Mouse (Mus musculus) forelimb bud, embryonic 11.5 days (tissue): ENCODE measurements around the gene Pard3b.
A peak's percentile ranks its signal among the peaks of the same experiment; 100 is the strongest.

Experiments used
- DNase-seq: peaks from one replicate; pipeline ENCODE4 v3.0.0-alpha.2; 2012; ENCODE audit warnings: low read depth, low spot score

The Pard3b gene

DNA sequence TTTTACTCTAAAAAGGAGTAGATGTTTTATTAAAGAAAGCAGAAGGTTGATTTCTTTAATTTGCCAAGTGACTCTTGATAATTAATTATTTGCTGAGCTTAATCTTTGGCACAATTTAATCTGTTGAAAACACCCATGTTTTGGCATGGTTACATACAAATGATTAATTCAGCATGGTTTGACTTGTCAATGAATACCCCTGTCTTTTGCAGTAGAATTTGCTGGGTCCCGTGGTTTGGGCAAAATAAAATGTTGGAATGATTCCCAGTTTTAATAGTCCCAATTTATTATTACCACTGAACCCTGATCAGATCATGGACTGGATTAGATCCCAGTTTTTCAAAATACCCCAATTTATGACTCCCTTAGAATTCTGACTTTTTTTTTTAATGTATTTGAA is 808.2 kb downstream of the Pard3b start:
- DNase-seq = no peak

DNA sequence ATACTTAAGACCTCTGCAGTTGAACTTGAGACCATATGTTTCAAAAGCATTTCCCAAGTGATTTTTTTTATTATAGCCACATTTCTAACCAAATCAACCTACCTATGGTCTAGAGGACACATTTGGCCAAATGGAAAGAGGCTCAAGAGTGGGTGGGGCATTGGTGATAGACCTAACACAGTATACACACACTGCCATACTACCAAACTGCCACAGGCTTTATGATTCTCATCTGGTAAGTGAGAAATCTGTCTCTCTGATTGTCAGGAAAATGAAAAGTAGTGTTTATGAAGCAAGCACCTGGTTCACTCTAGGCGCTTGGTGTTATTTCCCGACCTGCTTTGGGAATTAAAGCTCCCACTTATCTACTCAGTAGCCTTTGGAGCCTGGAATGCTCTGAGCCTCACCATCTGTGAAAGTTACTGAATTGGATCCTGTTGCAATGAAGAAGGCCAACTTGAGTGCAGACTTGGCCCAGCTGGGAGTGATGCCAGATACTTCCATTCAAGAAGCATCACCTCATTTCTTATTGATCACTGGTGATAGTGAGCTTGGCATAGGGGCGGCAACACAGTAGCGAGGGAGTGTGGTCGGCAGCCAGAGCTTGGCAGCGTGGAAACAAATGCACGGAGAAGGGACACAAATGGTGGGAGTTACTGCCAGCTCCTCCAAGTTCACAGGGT is 810.7 kb downstream of the Pard3b start:
- no peak for DNase-seq

DNA sequence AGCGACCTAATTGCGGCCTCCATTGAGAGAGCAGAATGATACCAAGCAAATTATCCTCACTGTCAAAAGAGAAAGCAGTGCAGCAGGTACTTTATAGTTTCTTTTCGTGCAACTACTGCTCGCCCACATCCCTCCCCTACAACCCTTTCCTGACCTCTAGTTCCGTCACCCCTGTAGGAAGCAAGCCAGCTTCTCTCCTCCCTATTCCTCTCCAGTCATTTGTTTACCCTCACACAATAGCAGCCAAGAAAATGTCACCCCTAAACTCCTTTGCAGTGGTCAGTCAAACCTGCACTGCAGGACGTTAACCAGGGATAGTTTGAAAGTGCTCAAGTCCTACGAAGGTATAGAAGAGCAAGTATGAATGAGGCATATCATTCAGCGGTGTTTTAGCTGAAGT is 826.9 kb downstream of the Pard3b start:
- no peak for DNase-seq

DNA sequence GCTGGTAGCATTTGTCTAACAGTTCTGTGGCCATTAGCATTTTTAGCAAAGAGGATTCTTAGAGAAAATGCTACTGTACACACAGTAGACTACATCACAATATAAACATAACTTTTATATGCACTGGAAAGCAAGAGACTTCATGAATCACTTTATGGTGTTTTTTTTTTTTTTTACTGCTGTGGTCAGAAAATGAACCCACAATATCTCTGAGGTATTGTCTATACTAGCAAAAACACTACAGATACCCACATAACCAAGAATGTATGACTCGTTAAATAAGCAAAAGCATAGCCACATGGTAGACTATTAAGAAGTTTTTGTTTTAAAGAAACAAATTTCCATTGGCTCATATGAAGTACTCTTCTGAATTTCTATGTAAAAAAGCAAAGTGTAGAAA is 827.9 kb downstream of the Pard3b start:
- no peak for DNase-seq

DNA sequence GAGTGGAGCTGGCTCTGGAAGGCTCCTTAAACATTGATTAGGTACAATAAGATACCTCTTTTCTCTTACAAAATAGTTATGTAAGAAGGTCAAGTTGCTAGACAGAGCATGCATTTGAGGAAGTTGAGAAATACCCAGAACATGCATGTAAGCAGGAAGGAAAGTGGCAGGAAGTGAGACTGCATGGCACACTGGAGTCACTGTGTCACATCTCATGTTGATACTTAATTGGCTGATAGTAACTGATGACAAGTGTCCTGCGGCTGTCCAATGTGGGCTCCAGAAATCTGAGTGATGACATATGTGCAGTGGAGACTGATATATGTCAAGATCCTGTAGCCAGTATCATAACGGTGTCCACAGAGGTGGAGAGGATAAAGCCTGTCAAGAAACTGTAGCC is 844.4 kb downstream of the Pard3b start:
- DNase-seq = no peak

DNA sequence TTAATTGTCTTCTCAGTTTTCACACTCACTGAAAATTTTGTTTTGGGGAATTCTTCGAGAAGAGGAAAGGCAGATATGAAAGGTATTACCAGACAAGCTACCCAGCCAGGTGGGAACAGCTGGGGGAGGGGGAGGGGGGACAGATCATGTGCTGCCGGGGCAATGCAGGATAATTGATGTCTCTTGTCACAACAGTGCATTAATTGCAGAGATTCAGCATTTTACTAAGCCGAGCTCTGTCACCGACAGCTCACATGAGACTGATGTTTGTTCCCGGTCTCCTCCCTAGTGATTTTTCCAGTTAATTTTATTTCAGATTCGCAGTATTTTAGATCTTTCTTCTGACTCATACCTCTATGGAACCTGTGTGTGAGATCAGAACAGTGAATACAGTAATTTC is 850.2 kb downstream of the Pard3b start:
- DNase-seq = no peak

DNA sequence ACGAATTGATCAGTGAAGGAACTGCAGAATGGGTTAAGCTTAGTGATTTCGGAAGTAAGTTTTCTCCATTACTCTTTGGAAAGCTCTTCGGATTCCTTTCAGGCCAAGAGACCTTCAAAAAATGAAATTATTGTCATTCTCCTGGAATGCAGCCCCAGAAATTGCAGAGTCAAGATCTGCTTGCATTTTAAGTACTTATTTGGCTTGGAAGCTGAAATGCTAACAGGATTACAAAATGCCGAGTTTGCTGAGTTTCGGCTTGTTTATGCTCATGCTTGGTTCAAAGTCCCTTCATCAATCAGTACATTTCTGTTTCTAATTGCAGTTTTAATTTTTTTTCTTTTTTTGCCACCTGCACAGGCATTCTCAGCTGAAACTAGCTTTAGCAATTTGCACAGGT is 860.5 kb downstream of the Pard3b start:
- no peak for DNase-seq

DNA sequence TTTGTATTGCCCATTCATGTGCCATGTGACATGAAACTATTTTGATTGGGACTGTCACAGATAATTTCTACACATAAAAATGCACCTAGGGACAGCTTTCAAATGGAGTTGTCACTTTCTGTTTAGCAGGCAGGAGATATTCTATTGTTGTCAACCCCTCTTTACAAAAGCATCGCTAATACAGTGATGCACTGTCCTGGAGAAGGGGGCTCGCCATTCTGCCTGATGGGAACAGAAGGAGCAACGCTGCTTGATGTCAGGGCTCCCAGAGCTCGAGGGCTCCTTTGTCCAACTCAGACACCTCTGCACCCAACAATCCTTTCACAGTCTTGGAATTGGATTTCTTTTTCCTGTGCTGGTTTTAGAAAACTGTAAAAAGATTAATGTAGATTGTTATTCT is 871.9 kb downstream of the Pard3b start:
- no peak for DNase-seq

DNA sequence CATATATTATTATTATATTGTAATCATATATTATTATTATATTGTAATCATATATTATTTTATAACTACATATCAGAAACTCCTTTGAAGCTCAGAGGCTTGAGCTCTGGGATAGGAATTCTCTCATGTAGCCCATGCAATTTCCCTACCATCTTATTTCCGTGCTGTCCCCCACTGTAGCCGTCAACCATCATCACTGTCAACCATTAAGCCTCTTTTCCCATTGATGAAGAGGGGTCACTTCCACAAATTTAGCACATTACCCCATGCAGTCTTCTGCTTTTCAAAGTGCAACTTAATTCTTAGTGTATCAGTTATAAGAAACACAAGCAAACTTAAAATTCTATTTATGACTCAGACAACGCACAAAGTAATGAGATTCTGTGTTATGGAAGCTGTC is 873.1 kb downstream of the Pard3b start:
- no peak for DNase-seq

DNA sequence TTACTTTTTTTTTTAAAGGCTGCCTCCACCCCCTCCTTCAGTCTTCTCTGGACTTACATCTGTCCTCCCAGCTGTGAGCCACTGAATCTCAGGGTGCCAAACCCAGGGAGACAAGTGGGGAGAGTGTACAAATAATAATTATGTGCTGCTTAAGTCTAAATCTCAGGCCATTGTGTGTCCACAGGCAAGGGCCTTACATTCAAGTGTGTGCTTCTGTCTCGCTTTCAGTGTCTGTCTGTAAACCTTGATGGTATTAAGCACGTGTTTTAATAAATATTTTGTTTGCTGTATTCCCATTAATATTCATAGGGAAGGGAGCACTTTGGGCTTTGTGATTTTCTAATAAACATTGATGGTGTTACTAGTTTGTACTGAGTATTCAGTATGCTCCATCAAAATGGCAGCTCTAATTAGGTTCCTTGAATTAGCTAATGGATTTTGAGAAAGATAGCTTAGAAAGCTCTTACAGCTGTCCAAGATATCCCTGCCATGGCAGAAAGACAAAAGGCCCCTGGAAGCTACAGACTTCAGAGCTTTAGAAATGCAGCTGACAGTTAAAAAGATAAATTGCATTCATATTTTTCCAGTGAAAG is 880.1 kb downstream of the Pard3b start:
- no peak for DNase-seq

DNA sequence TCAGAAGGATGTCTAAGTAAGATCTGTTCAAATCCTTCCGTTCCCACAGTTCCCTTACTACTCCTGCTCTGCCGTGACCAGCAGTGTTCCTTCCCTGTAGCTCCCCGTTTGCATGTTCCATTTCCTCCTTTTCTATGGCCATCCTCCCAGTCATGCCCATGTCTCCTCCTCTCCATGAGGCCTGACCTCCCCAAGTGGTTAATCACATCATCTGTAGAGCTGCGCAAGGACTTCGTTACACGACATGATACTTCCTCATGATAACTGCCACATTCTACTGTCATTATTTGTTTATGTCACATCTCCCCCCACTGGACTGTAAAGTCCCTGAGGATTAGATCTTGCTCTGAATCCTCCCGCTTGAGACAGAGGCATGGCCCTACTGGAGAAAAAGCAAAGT is 882.7 kb downstream of the Pard3b start:
- DNase-seq = no peak

DNA sequence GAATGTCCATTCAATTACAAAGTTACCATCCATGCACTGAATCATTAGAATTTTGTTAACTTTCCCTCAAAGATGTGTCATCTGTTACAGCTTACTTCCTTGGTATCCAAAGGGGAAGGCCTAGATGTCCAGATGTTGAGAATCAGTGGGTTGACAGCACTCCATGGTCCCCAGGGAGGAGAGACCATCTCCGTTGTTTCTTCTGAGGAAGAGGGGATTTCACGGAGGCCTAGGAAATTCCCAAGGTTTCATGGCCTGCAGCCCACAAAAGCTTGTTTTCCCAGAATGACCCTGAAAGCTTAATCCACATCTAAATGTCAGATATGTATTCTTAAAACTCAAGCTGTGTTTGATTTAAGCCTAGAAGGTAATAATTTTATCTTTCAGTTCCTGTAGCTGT is 884.1 kb downstream of the Pard3b start:
- no peak for DNase-seq

DNA sequence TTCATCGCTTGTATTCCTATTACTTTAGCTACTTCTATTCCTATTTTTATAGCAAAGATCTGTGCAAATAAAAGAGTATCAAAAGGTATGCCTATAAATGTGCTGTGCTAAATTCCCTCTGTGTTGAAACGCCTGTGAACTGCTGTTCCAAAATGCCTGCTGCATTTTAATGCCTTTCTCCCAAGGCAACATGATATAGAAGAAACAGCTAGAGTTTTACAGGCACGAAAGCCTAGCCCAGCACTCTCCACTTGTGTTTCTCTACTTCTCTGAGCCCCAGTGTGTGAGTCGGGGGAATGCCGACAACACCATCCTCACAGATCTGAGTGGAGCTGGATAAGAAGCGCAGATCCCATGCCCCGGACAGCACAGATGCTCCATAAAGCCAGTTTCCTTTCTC is 889.2 kb downstream of the Pard3b start:
- DNase-seq = no peak

DNA sequence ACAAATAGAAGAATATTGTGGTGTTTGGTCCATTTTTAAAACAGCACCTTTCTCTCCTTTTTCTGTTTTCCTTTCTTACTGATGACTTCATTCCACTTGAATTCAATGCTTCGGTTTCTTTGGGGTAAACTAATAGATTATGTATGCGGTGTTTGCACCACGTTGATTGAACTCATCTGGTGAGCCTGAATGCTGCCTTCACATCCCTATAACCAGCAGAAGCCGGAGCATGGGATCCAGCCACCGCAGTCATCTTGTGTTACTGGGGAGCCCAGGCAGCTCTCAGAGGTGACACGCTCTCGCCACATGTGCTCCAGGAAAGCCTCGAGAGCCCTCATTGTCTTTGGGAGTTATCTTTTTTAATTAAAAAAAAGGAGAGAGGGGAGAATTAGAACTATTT is 891.3 kb downstream of the Pard3b start:
- DNase-seq = no peak

DNA sequence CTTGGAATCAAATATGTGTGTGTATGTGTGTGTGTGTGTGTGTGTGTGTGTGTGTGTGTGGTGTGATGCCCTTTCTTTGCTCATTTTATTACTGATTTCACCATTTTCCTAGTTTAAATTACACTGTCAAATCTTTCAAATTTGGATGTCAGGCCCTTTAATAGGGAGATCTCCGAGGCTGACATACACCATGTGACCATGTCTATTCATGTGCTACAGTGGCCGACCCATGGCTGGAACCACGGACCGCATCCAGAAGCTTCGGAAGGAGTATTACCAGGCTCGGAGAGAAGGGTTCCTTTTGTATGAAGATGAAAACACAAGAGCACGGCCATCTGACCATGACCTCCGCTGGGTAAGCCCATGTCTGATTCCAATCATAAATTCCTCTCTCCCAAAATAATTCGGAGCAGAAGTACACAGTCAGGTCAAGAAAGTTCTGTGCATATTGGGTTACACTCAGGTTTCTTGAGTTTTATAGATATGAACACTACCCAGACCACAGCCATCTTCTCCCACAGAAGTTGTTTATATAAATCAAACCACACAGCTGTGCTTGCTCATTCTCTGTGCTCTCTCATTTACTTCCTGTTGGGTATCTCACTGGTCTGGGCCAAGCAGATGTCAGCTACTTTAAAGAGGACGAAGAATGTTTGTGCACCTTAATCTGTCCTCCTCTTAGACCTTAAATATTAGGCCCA is 894.0 kb downstream of the Pard3b start:
- DNase-seq = no peak

DNA sequence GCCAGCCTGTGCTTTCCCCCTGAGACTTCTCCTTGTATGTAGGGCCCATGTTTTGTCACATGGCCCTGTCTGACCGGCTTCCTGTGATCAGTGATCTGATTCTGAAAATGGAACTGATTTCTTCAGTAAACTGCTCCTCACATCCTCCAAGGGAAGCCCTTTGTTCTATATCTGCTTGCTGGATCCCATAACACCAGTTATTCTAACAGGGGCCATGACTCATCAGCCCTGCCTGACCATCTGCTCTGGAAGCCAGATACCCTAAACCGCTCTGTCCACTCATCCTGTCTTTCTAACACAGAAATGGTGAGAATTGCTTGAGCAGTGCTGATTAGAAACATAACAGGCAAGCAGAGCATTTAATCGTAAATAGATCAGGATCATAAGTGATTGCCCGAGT is 910.3 kb downstream of the Pard3b start:
- DNase-seq = no peak

DNA sequence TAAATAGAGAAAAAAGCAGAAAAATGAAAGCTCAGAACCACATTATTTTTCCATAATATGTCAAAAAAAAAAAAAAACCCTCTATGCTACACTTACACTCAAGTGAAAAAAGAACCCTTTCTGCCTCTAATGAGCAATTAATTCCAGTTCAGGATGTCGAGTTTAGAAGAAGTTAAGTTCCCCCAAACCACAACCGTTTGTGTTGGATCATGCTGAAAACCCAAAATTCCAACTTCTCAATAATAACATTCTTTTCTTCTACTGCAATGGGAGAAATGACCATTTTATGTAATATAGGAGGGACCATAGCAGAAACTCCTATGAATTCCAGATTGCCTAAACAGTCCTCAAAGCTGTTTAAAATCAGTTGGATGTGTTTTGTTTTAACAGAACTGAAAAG is 911.9 kb downstream of the Pard3b start:
- DNase-seq = no peak

DNA sequence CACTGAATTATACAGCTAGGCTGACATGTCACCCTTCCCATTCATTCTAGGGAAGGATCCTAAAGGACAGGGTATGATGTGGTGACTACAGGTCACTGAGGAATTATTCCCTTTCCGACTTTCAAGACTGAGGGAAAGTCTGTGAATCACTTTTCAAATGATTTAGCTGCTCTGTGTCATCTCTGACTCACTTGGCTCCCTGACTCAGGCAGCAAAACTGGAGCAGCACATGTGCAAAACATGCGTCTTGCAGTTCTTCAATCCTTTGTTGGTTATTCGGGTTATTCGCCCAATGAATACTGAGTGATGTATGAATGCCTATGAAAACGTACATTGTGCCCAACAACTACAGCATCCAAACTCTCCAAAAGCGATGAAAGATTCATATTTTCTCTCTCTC is 912.9 kb downstream of the Pard3b start:
- no peak for DNase-seq

DNA sequence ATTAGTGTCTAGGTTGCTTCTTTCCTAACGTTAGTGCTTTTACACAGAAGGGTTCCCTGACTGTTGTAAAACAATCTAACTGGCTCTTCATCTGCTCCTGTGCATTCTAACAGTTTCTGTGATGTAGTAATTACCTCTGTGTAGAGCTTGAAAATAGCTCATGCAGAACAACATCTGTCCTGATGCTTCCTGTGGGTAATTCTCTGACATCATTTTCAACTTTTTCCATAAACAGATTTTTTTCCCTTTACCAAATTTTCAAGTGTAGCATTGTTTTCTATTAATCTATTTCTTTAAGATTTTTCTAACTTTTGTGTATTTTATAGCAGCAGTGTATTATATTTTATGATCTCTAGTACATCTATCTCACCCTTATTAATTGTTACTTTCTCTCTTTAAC is 917.2 kb downstream of the Pard3b start:
- DNase-seq = no peak

DNA sequence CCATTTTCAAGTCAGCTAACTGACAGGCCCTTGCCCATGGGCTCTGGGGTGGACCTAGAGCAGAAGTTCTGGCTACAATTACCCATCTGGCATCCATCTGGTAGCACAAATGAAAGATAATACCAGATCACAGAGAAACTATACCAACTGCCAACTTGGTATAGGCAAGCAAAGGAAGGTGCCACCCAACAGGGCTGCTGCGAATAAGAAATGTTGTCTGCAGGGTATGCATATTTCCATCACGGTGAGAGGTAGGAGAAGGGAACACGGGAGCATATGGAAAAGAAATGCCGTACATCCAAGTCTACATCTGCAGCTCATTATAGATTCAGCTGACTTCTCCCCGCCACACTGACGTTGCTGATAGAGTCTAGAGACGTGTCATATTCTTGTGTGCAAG is 924.4 kb downstream of the Pard3b start:
- DNase-seq = peak; percentile 62

DNA sequence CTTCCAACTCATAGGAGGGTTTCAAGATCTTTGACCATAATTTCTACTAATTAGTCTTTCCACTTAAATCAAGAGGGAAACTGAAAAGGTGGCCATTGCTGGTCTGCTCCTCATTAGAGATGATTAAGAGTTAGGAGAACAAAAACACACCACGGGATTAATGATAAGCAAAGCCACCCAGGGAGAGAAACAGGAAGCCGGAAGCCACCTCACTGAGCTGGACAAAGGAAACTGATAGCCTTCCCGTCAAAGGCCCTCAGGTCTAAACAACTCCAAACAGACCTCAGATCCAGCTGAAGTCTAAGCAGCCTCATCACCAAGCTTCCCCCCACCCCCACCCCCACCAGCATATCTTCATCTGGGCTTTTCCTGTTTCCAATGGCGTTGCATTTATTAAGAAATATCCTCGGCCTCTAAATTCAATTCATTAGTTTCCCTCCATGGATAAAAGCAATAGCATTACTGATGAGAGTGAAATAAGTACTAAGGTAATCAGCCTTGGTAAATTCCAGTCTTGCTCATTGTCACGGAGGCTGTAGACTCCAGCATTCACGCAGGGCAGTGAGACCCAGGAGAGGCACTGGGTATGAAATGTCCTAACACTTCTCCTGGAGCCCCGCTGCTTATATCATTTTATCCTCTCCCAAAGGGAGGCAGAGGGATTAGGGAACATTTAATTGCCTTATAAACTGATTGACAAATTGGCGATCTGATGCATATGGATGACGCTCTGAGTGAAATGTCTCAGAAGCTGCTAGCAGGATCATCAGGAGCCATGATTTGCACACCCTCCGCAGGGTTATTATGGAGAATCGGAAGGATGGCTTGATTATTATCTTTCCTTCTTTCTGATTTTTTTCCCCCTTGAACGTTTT is 925.9 kb downstream of the Pard3b start:
- DNase-seq = no peak

DNA sequence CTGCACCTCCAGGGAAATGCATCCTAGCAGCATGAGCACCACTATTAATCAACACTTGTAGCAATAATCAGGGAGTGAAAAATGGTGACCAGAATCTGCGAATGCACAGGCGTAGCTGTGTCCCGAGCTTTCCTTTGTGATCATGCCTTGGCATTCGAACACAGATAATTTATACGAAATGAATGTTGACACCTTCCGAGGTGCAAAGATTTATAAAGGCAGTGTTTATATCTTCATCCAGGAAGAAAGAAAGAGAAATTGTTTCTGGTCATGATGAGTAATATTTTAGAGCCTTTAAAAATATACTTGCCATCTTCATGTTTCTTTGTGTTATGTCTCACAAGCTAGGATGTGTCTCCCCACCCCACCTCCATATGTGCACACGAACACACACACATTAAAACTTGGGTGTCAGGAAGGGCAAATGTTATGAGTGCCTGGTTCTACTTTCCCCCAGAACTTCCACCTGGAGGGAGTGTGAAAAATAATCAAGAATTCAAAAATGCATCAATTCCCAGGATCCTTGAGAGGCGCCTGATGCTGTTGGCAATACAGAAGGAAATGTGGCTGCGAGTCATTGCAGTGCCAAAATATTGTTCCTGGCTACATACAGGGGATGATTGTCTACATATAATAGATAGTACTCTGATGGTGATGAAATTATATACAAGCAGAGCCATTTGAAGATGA is 926.6 kb downstream of the Pard3b start:
- DNase-seq = no peak
